Mouse (Mus musculus) E14TG2a.4 (cell line): ENCODE results near the gene Fbp1.
"Not testable (repeated sequence)": the region's sequence is repeated elsewhere in the genome, so short reads cannot be mapped to it uniquely, and the experiment has no call there.

ENCODE experiments used
- H3K27me3 ChIP-seq: 2 replicates; pipeline ENCODE4 v1.6.1; 2014; ENCODE audit warnings: low read length, control low read depth; ENCODE audit not compliant: insufficient read depth
- H3K36me3 ChIP-seq: 2 replicates; pipeline ENCODE4 v1.6.1; 2014; ENCODE audit warnings: low read length, control low read depth; ENCODE audit not compliant: insufficient read depth
- H3K4me1 ChIP-seq: replicated peaks from 2 replicates; pipeline ENCODE4 v1.6.1; 2014; ENCODE audit warnings: low read depth, low read length, control low read depth
- H3K4me3 ChIP-seq: replicated peaks from 2 replicates; pipeline ENCODE4 v1.5.1; 2014; ENCODE audit warnings: mild to moderate bottlenecking, low read length
- H3K9me3 ChIP-seq: 2 replicates; pipeline ENCODE4 v1.6.1; 2014; ENCODE audit warnings: low read length, control low read depth
- CTCF ChIP-seq: conservative IDR thresholded peaks from 2 replicates; pipeline ENCODE4 v1.5.1; 2014; ENCODE audit warnings: low read length
- NANOG ChIP-seq: IDR thresholded peaks from 2 replicates; pipeline ENCODE4 v1.6.1; 2014; ENCODE audit warnings: borderline replicate concordance, low read length, mixed read lengths
- POU5F1 ChIP-seq: IDR thresholded peaks from 2 replicates; pipeline ENCODE4 v1.6.1; 2014; ENCODE audit warnings: low read length, borderline replicate concordance

The Fbp1 gene

GRCm38 (mm10) chr13:62865651-62866315, 22.3 kb downstream of the Fbp1 start:
- TF ChIP-seq CTCF (no peak), POU5F1 (no peak), NANOG (no peak)
- Histone ChIP-seq H3K9me3 (peaks cover 16% of the 10 kb centered on the region), H3K4me3 (no peak overlapping the region), H3K36me3 (no peaks in the 10 kb centered on the region), H3K4me1 (peaks cover 13% of the 10 kb centered on the region; the same call in 1 of the 2 replicates), H3K27me3 (no peaks in the 10 kb centered on the region)

DNA sequence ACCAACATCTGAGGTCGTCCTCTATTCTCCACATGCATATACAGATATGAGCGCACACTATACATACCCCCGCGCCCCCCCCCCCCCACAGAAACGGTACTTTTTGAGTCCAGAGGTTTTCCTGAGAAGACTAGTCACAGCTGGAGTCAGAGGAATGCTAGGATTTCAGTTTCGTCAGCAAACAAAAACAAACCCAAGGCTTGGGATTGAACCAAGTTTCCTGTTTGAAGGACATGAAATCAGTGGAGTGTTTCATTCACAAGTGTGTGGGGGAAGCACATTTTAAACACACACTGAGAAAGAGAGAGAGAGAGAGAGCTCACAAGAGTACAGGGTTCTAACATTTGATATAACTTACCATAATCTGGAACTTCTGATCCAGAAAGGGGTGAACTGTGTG, 24.3 kb downstream of the Fbp1 start:
- Histone ChIP-seq H3K9me3 (peaks cover 16% of the 10 kb centered on the region), H3K4me3 (no peak overlapping the region), H3K4me1 (peaks cover 4% of the 10 kb centered on the region; the same call in 1 of the 2 replicates), H3K36me3 (no peaks in the 10 kb centered on the region), H3K27me3 (no peaks in the 10 kb centered on the region)
- TF ChIP-seq CTCF, result no peak
- TF ChIP-seq NANOG, result no peak
- TF ChIP-seq POU5F1, result no peak

GRCm38 (mm10) chr13:62862875-62863274, 25.2 kb downstream of the Fbp1 start:
- Histone ChIP-seq H3K9me3 (peaks cover 16% of the 10 kb centered on the region), H3K36me3 (no peaks in the 10 kb centered on the region), H3K27me3 (peaks cover 5% of the 10 kb centered on the region), H3K4me3 (no peak overlapping the region), H3K4me1 (peaks cover 12% of the 10 kb centered on the region)
- TF ChIP-seq CTCF, result no peak

GRCm38 (mm10) chr13:62860068-62860467, 28.0 kb downstream of the Fbp1 start:
- no peaks in the 10 kb centered on the region for H3K36me3 ChIP-seq
- no peak overlapping the region for H3K4me3 ChIP-seq
- H3K9me3 ChIP-seq, result peaks cover 16% of the 10 kb centered on the region
- TF ChIP-seq CTCF (peak; percentile 9; the same call in 1 of the 2 replicates), POU5F1 (no peak)
- H3K27me3 ChIP-seq, result peaks cover 9% of the 10 kb centered on the region
- peaks cover 30% of the 10 kb centered on the region for H3K4me1 ChIP-seq

GRCm38 (mm10) chr13:62859251-62859650, 28.8 kb downstream of the Fbp1 start:
- H3K27me3 ChIP-seq, H3K36me3 ChIP-seq, H3K4me3 ChIP-seq: not testable (repeated sequence)
- Histone ChIP-seq H3K4me1 (peaks cover 36% of the 10 kb centered on the region), H3K9me3 (peaks cover 16% of the 10 kb centered on the region)

GRCm38 (mm10) chr13:62857941-62858915, 29.9 kb downstream of the Fbp1 start, which contains the start of gene Fbp2:
Fbp2 (minus strand) TSS chr13:62858422.
- Histone ChIP-seq H3K27me3 (peaks cover 9% of the 10 kb centered on the region), H3K36me3 (no peaks in the 10 kb centered on the region), H3K4me1 (peaks cover 37% of the 10 kb centered on the region), H3K9me3 (peaks cover 13% of the 10 kb centered on the region), H3K4me3 (peak within 1 kb of the TSS; percentile 13; the same call in 1 of the 2 replicates)
- TF ChIP-seq CTCF, result no peak
- TF ChIP-seq POU5F1, result no peak
- no peak for TF ChIP-seq NANOG

DNA sequence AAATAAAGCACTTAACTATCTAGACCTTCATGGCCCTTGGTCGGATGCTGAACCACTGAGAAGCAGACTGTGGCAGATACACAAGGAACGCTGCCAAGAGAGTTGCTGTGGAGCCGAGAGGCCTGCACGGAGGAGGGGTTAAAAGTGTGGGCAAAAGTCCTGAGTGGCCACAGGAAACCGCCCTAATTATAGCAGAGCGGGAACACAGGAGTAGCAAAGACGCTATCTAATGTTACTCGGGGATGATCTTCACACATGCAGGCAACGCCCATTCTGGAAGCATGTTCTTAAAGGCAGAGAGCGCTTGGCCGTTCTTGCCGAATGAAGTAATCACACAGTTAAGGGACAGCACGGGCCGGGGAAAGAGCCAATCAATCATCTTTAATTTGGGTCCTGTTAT, 31.2 kb downstream of the Fbp1 start:
- TF ChIP-seq POU5F1 (no peak), CTCF (no peak), NANOG (no peak)
- Histone ChIP-seq H3K4me1 (peaks cover 40% of the 10 kb centered on the region), H3K4me3 (no peak overlapping the region), H3K36me3 (no peaks in the 10 kb centered on the region), H3K9me3 (peaks cover under 1% of the 10 kb centered on the region; the same call in 1 of the 2 replicates), H3K27me3 (peaks cover 9% of the 10 kb centered on the region)

DNA sequence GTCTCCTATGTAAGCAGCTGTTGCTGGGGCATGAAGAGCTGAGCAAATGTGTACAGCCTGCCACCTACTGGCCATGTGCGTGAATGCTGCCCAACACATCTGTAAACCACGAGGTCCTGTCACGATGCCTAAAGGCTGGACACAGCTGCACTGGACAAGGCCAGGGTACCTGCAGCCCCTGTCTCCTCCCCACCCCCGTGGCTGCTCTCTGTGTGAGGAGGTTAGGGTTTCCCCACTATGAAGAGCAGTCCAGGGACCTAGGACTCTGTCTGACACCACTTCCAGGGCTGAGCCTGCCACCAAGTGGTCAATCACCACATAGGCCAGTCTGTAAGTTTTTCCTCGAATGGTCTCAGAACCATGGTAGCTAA, 31.8 kb downstream of the Fbp1 start:
- Histone ChIP-seq H3K4me1 (peaks cover 40% of the 10 kb centered on the region), H3K9me3 (no peaks in the 10 kb centered on the region), H3K36me3 (no peaks in the 10 kb centered on the region), H3K27me3 (peaks cover 9% of the 10 kb centered on the region), H3K4me3 (peak overlapping the region; percentile 57)
- peak; percentile 78 for TF ChIP-seq CTCF
- no peak for TF ChIP-seq POU5F1
